Mouse (Mus musculus) MEL (cell line): Measurements from ENCODE around the gene Pla1a.

Source experiments
- CTCF ChIP-seq, 3 experiments: IDR thresholded peaks in 2 of 3; conservative IDR thresholded peaks in 1 of 3; 2 replicates each; pipeline ENCODE4 v1.5.1; 2011 to 2012; ENCODE audit warnings: low read length in 3 of 3, low read depth in 2 of 3, mild to moderate bottlenecking in 2 of 3, improper control_type of control experiment in 1 of 3, inconsistent platforms in 1 of 3, mixed read lengths in 1 of 3, moderate library complexity in 1 of 3; ENCODE audit not compliant: control insufficient read depth in 1 of 3, insufficient read depth in 1 of 3, poor library complexity in 1 of 3, severe bottlenecking in 1 of 3
- EP300 ChIP-seq, 2 experiments: IDR thresholded peaks; 2 replicates each; pipeline ENCODE4 v1.6.1; 2011; ENCODE audit warnings: improper control_type of control experiment in 2 of 2, low read length in 2 of 2, low read depth in 1 of 2, mild to moderate bottlenecking in 1 of 2
- MAX ChIP-seq: IDR thresholded peaks from 2 replicates; pipeline ENCODE4 v1.6.1; 2011; ENCODE audit warnings: low read length, improper control_type of control experiment
- POLR2A ChIP-seq, 2 experiments: IDR thresholded peaks; 2 replicates each; pipeline ENCODE4 v1.6.1; 2011 to 2012; ENCODE audit warnings: low read length in 2 of 2, mild to moderate bottlenecking in 2 of 2, control low read depth in 1 of 2, improper control_type of control experiment in 1 of 2, low read depth in 1 of 2, moderate library complexity in 1 of 2; ENCODE audit not compliant: control insufficient read depth in 1 of 2, insufficient read depth in 1 of 2, poor library complexity in 1 of 2
- RCOR1 ChIP-seq: IDR thresholded peaks from 2 replicates; pipeline ENCODE4 v1.6.1; 2012; ENCODE audit warnings: low read depth, mild to moderate bottlenecking, inconsistent platforms, low read length, improper control_type of control experiment
- ZKSCAN1 ChIP-seq: IDR thresholded peaks from 2 replicates; pipeline ENCODE4 v1.6.1; 2012; ENCODE audit warnings: low read depth, mild to moderate bottlenecking, inconsistent platforms, low read length, improper control_type of control experiment, moderate library complexity

- no peak for TF ChIP-seq CTCF (IDR thresholded peaks at IDR 0.05 in 2 of 3, conservative IDR thresholded peaks at IDR 0.05 in 1 of 3; ENCODE audit: control insufficient read depth in 1 of 3, insufficient read depth in 1 of 3, low read depth in 2 of 3, low read length in 3 of 3, poor library complexity in 1 of 3, severe bottlenecking in 1 of 3)
- TF ChIP-seq EP300 (IDR thresholded peaks at IDR 0.05; ENCODE audit: low read depth in 1 of 2, low read length in 2 of 2): no peak
- no peak for TF ChIP-seq MAX
- TF ChIP-seq POLR2A (IDR thresholded peaks at IDR 0.05; ENCODE audit: control insufficient read depth in 1 of 2, insufficient read depth in 1 of 2, low read depth in 1 of 2, low read length in 2 of 2, poor library complexity in 1 of 2): no peak
- no peak for TF ChIP-seq RCOR1
- no peak for TF ChIP-seq ZKSCAN1
These were observed 70.3 kb downstream of the Pla1a start for GRCm38 (mm10) chr16:38362493-38363255.
